Mouse (Mus musculus): ENCODE data around the gene Kank3. TPM values are rescaled to one million over a fixed set of nuclear protein-coding genes. Genes with fewer than 3 reads are reported as not detected.

Gene Kank3
- polyA plus RNA-seq, 1 experiment from 2014 or later: 13.7 TPM

DNA sequence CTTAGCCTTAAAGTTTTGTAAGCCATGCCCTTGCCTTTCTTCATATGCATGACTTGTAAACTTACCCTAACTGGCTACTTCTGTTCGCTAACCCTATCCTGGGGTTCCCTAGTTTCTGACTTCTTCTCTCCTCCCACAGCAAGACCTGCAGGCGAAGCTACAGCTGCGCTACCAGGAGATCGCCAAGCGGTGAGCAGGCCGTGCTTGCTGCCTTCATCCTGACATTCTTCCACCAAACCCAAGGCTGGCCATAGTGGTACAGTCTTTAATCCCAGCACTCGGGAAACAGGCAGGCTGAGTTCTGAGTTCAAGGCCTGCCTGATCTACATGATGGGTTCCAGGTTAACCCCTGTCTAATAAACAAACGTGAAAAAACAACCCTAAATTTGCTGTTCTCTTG is 15.1 kb downstream of the Kank3 start:
- Histone ChIP-seq H3K9ac (ENCODE audit: low read depth, low read length) (no peak overlapping the region; the same call in 1 of the 2 replicates), H3K9me3 (replicated peaks; ENCODE audit: control insufficient read depth, low read length) (no peaks in the 10 kb centered on the region), H3K27me3 (ENCODE audit: control insufficient read depth, insufficient read depth, low read depth, low read length) (no peaks in the 10 kb centered on the region), H3K4me3 (ENCODE audit: low read depth, low read length) (peak overlapping the region; percentile 87), H3K4me2 (ENCODE audit: low read depth, low read length) (peak overlapping the region; percentile 84), H3K4me1 (ENCODE audit: control insufficient read depth, low read depth, low read length) (peaks cover 36% of the 10 kb centered on the region), H3K36me3 (ENCODE audit: control insufficient read depth, insufficient read depth) (peaks cover 29% of the 10 kb centered on the region), H3K27ac (ENCODE audit: low read length) (no peak overlapping the region)
- WGBS (ENCODE audit: insufficient replicate concordance): 73% methylated on average over 8 of the region's 8 CpGs
- ATAC-seq (ENCODE audit: low read depth): no peak

DNA sequence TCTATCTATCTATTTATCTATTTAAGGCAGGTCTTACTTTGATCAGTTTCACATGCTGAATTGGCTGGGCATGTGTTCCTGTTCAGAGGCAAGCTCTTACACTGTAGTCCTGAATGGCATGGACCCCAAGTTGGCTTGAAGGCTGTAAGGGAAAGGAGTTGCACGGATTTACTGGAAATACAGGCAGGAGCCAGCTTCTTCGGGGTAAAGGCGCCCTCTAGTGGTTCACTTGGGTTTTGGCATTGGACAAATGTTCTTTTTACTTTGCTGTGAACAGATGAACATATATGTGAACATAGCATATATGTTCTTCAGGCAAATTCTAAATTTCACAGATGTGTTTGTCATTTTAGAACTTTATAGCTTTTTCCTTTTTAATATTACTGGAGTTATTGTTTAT is 16.5 kb downstream of the Kank3 start:
- H3K27ac ChIP-seq (ENCODE audit: low read length): no peak overlapping the region
- H3K27me3 ChIP-seq (ENCODE audit: control insufficient read depth, insufficient read depth, low read depth, low read length): no peaks in the 10 kb centered on the region
- ATAC-seq (ENCODE audit: low read depth): no peak
- H3K4me1 ChIP-seq (ENCODE audit: control insufficient read depth, low read depth, low read length): peaks cover 35% of the 10 kb centered on the region
- peaks cover 22% of the 10 kb centered on the region for H3K36me3 ChIP-seq (ENCODE audit: control insufficient read depth, insufficient read depth)
- under 1% methylated on average over 3 of the region's 3 CpGs for WGBS (ENCODE audit: insufficient replicate concordance)
- H3K9me3 ChIP-seq (replicated peaks; ENCODE audit: control insufficient read depth, low read length): no peaks in the 10 kb centered on the region
- H3K9ac ChIP-seq (ENCODE audit: low read depth, low read length): no peak overlapping the region
- H3K4me3 ChIP-seq (ENCODE audit: low read depth, low read length): no peak overlapping the region
- no peak overlapping the region for H3K4me2 ChIP-seq (ENCODE audit: low read depth, low read length)

DNA sequence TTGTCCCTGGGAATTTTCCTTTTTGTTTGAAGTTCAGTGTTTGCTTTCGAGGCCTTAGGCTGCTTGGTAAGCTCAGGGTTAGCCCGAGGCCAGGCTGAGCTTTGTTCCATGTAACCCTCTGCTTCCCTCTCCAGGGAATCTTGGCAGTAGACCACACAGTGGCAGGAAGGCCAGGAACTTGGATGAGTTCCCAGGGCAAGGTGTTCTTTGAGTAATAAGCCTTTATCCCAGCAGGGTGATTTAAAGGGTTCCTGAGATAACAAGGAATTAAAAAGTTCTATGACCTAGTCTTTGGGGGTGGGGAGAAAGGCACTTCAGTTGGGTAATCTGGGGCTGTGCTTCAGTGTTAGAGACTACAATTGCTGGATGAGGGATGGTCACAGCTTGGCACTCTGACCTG is 18.6 kb downstream of the Kank3 start:
- peaks cover 18% of the 10 kb centered on the region for H3K4me1 ChIP-seq (ENCODE audit: control insufficient read depth, low read depth, low read length)
- no peak overlapping the region for H3K4me2 ChIP-seq (ENCODE audit: low read depth, low read length)
- H3K36me3 ChIP-seq (ENCODE audit: control insufficient read depth, insufficient read depth): peaks cover 12% of the 10 kb centered on the region
- no peaks in the 10 kb centered on the region for H3K9me3 ChIP-seq (replicated peaks; ENCODE audit: control insufficient read depth, low read length)
- ATAC-seq (ENCODE audit: low read depth): peak; percentile 48
- no peak overlapping the region for H3K4me3 ChIP-seq (ENCODE audit: low read depth, low read length)
- no peaks in the 10 kb centered on the region for H3K27me3 ChIP-seq (ENCODE audit: control insufficient read depth, insufficient read depth, low read depth, low read length)
- H3K27ac ChIP-seq (ENCODE audit: low read length): peak overlapping the region; percentile 55
- 63% methylated on average over 2 of the region's 2 CpGs for WGBS (ENCODE audit: insufficient replicate concordance)
- H3K9ac ChIP-seq (ENCODE audit: low read depth, low read length): no peak overlapping the region

DNA sequence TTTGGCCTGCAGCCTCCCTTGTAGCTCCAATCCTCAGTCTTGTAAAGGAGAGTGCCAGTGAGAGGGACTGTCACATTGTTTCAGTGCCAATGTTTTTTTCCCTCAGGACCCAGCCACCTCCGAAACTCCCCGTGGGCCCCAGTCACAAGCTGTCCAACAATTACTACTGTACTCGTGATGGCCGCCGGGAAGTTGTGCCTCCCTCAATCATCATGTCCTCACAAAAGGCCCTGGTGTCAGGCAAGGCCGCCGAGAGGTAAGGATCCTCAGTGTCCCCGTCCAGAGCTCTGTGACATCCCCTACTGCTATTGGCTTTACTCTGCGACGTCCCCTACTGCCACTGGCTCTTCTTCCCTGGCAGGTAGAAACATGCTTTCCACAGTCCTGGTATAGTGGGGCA is 19.2 kb downstream of the Kank3 start:
- H3K27me3 ChIP-seq (ENCODE audit: control insufficient read depth, insufficient read depth, low read depth, low read length): no peaks in the 10 kb centered on the region
- H3K36me3 ChIP-seq (ENCODE audit: control insufficient read depth, insufficient read depth): peaks cover 15% of the 10 kb centered on the region
- no peak overlapping the region for H3K9ac ChIP-seq (ENCODE audit: low read depth, low read length)
- H3K9me3 ChIP-seq (replicated peaks; ENCODE audit: control insufficient read depth, low read length): no peaks in the 10 kb centered on the region
- H3K4me3 ChIP-seq (ENCODE audit: low read depth, low read length): no peak overlapping the region
- 79% methylated on average over 10 of the region's 10 CpGs for WGBS (ENCODE audit: insufficient replicate concordance)
- no peak overlapping the region for H3K4me2 ChIP-seq (ENCODE audit: low read depth, low read length)
- peak overlapping the region; percentile 55; the same call in 1 of the 2 replicates for H3K27ac ChIP-seq (ENCODE audit: low read length)
- ATAC-seq (ENCODE audit: low read depth): no peak
- H3K4me1 ChIP-seq (ENCODE audit: control insufficient read depth, low read depth, low read length): peaks cover 18% of the 10 kb centered on the region

DNA sequence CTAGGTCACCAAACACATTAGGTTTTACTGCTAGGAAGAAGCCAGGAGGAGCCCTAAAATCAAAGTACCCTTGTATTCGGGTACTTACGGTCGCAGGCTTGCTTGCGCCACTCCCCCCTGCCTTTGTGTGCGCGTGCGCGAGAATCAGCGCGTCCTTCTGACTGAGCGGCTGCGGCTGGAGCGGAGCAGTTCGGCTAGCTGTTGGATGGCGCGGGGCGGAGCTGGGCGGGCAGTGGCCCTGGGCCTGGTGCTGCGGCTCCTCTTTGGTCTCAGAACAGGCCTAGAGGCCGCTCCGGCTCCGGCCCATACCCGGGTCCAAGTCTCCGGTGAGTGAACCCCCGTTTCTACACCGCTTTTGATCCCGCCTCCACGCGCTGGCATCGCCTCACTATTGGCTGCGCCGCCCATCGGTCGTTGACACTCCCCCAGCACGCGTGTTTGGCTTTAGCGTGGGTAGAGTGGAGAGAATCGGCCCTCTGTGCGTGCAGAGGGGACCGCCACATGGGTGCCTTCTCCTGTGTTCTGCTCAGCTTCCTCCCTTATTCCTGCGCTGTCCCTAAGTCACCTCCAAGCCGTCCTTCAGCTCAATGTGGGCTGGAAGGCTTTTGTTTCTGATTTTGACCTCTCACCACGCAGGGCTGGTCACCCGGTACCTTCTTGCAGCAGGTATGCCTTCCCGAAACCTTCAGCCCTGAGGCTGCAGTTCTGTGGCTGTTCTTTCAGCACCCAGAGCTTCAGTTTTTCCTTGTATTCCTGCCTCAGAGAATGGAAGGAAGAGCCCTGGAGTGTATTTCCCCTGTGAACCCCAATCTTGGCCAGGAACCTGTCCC is 32.9 kb downstream of the Kank3 start, which contains the start of gene Cd320:
Gene Cd320 (plus strand): TSS at position 126 of the 830 bp plus-strand sequence.
- Histone ChIP-seq H3K4me1 (ENCODE audit: control insufficient read depth, low read depth, low read length) (peaks cover 7% of the 10 kb centered on the region), H3K4me3 (ENCODE audit: low read depth, low read length) (peak within 1 kb of the TSS; percentile 83), H3K36me3 (ENCODE audit: control insufficient read depth, insufficient read depth) (no peaks in the 10 kb centered on the region), H3K9ac (ENCODE audit: low read depth, low read length) (peak within 1 kb of the TSS; percentile 74), H3K4me2 (ENCODE audit: low read depth, low read length) (peak within 1 kb of the TSS; percentile 89), H3K9me3 (replicated peaks; ENCODE audit: control insufficient read depth, low read length) (no peaks in the 10 kb centered on the region), H3K27me3 (ENCODE audit: control insufficient read depth, insufficient read depth, low read depth, low read length) (no peaks in the 10 kb centered on the region), H3K27ac (ENCODE audit: low read length) (0 out of 2 replicates have a peak within 1 kb of the TSS, but pooled peaks have one; percentile 34)
- peak; percentile 88 for ATAC-seq (ENCODE audit: low read depth)
- WGBS (ENCODE audit: insufficient replicate concordance): under 1% methylated on average over 45 of the region's 45 CpGs

DNA sequence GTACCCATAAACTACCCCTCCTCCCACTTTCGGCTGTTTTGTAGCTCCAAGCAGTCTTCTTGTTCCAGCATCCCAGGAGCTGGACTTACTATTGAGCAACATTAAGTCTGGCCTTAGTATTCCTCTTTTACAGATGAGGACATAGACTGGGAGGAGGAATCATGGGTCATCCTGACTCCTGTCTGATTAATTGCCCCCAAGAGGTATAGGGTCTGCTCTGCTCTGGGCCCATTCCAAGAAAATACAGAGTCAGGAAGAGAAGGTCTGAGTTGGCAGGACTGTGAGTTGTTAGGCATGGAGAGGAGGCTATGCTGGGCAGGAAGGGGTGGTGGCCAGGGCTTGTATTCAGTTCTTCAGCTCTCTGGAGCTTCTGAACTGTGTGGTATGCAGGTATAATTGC is 33.9 kb downstream of the Kank3 start:
- Histone ChIP-seq H3K9me3 (replicated peaks; ENCODE audit: control insufficient read depth, low read length) (no peaks in the 10 kb centered on the region), H3K36me3 (ENCODE audit: control insufficient read depth, insufficient read depth) (no peaks in the 10 kb centered on the region), H3K27ac (ENCODE audit: low read length) (no peak overlapping the region), H3K9ac (ENCODE audit: low read depth, low read length) (no peak overlapping the region), H3K4me3 (ENCODE audit: low read depth, low read length) (no peak overlapping the region), H3K4me2 (ENCODE audit: low read depth, low read length) (no peak overlapping the region), H3K4me1 (ENCODE audit: control insufficient read depth, low read depth, low read length) (peaks cover 7% of the 10 kb centered on the region), H3K27me3 (ENCODE audit: control insufficient read depth, insufficient read depth, low read depth, low read length) (no peaks in the 10 kb centered on the region)
- ATAC-seq (ENCODE audit: low read depth): no peak
- WGBS (ENCODE audit: insufficient replicate concordance): 52% methylated on average over 1 of the region's 1 CpGs

DNA sequence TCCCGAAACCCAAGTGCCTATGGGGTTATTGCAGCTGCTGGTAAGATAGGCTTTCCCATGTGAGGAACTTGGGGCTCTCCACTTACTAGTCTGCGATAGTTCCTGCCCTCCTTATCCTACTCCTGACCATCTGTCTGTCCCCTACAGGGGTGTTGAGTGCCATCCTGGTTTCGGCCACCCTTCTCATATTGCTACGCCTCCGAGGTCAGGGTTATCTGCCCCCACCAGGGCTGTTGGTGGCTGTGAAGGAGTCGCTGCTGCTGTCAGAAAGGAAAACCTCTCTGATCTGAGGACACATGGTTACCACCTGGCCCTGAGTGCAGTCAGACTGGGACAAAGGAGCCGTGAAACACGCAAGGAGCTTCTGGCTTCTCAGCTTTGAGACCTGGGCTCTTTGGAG is 37.8 kb downstream of the Kank3 start:
- Histone ChIP-seq H3K27me3 (ENCODE audit: control insufficient read depth, insufficient read depth, low read depth, low read length) (no peaks in the 10 kb centered on the region), H3K4me1 (ENCODE audit: control insufficient read depth, low read depth, low read length) (peaks cover 7% of the 10 kb centered on the region; the same call in 1 of the 2 replicates), H3K4me3 (ENCODE audit: low read depth, low read length) (no peak overlapping the region), H3K4me2 (ENCODE audit: low read depth, low read length) (no peak overlapping the region), H3K9me3 (replicated peaks; ENCODE audit: control insufficient read depth, low read length) (no peaks in the 10 kb centered on the region), H3K36me3 (ENCODE audit: control insufficient read depth, insufficient read depth) (no peaks in the 10 kb centered on the region), H3K27ac (ENCODE audit: low read length) (no peak overlapping the region), H3K9ac (ENCODE audit: low read depth, low read length) (no peak overlapping the region)
- no peak for ATAC-seq (ENCODE audit: low read depth)
- WGBS (ENCODE audit: insufficient replicate concordance): 53% methylated on average over 8 of the region's 8 CpGs

DNA sequence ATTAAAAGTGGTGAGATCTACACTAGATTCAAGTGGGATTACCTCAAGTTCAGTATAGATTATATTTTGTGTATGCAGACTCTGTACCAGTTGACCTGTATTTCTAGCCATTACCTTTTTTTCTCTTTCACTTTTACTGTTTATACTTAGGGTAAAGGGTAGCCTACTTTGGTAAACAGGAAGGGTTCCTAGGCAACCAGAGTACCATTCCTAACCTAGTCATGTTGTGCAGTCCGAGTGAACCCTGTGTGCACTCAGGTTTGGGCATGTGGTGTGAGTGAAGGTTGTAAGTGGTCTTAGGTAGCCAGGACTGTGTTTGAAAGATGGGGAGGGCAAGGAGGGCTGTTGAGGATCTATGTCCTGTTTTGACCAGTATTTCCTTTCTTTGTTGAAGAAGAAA is 41.0 kb downstream of the Kank3 start:
- Histone ChIP-seq H3K4me3 (ENCODE audit: low read depth, low read length) (no peak overlapping the region), H3K27ac (ENCODE audit: low read length) (peak overlapping the region; percentile 60; the same call in 1 of the 2 replicates), H3K27me3 (ENCODE audit: control insufficient read depth, insufficient read depth, low read depth, low read length) (no peaks in the 10 kb centered on the region), H3K9me3 (replicated peaks; ENCODE audit: control insufficient read depth, low read length) (no peaks in the 10 kb centered on the region), H3K4me2 (ENCODE audit: low read depth, low read length) (no peak overlapping the region), H3K36me3 (ENCODE audit: control insufficient read depth, insufficient read depth) (no peaks in the 10 kb centered on the region), H3K4me1 (ENCODE audit: control insufficient read depth, low read depth, low read length) (no peaks in the 10 kb centered on the region), H3K9ac (ENCODE audit: low read depth, low read length) (no peak overlapping the region)
- ATAC-seq (ENCODE audit: low read depth): peak; percentile 81
- WGBS (ENCODE audit: insufficient replicate concordance): 27% methylated on average over 1 of the region's 1 CpGs

DNA sequence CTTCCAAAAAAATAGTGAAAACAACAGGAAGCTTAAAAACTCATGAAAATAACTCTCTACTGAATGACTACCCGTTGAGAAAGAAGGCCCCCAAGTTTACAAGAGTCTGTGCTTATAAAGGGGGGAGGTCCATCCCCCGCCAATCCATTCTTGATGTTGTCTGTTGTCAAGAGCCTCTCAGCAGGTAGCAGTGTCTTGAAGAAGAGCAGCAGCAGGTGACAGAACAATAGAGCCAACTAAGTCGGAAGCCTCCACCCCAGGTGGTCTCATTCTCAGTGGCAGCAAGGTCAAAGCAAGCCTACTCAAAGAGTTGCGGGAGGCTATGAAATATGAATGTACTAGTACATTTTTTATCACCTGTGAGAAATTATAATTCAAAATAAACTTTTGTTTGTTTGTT is 47.5 kb downstream of the Kank3 start:
- no peaks in the 10 kb centered on the region for H3K27me3 ChIP-seq (ENCODE audit: control insufficient read depth, insufficient read depth, low read depth, low read length)
- H3K4me2 ChIP-seq (ENCODE audit: low read depth, low read length): no peak overlapping the region
- no peak overlapping the region for H3K4me3 ChIP-seq (ENCODE audit: low read depth, low read length)
- ATAC-seq (ENCODE audit: low read depth): no peak
- 65% methylated on average over 4 of the region's 4 CpGs for WGBS (ENCODE audit: insufficient replicate concordance)
- H3K27ac ChIP-seq (ENCODE audit: low read length): no peak overlapping the region
- H3K4me1 ChIP-seq (ENCODE audit: control insufficient read depth, low read depth, low read length): no peaks in the 10 kb centered on the region
- no peak overlapping the region for H3K9ac ChIP-seq (ENCODE audit: low read depth, low read length)
- H3K9me3 ChIP-seq (replicated peaks; ENCODE audit: control insufficient read depth, low read length): no peaks in the 10 kb centered on the region
- H3K36me3 ChIP-seq (ENCODE audit: control insufficient read depth, insufficient read depth): no peaks in the 10 kb centered on the region

All from liver, embryonic 16.5 days (tissue).